Mouse (Mus musculus): ENCODE measurements around the gene Ccdc40. TPM values are rescaled to one million over a fixed set of nuclear protein-coding genes. Genes with fewer than 3 reads are reported as not detected.
A peak's percentile ranks its signal among the peaks of the same experiment; 100 is the strongest.

Gene Ccdc40
- polyA plus RNA-seq, 1 experiment from 2014 or later: 16.5 TPM

DNA sequence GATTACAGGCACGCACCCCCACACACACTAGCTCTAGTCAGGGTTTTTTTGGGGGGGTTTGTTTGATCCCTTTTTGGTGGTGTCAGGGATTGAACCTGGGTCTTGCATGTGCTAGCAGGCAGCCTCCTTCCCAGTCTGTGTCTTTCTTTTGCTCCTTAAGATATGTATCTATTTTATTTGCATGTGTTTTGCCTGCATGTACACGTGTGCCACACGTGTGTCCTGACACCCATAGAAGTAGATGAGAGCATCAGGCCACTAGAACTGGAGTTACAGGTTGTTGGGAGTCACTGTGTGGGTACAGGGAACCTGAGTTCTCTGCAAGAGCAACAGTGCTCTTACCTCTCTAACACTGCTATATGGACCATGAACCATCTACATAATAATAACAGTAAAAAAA lies 39.1 kb upstream of the Ccdc40 start:
- H3K9me3 ChIP-seq (ENCODE audit: control insufficient read depth, low read length): no peaks in the 10 kb centered on the region
- no peaks in the 10 kb centered on the region for H3K36me3 ChIP-seq (ENCODE audit: control insufficient read depth, insufficient read depth, low read length)
- H3K4me3 ChIP-seq (ENCODE audit: low read length): no peak overlapping the region
- 97% methylated on average over 3 of the region's 3 CpGs for WGBS
- H3K27me3 ChIP-seq (replicated peaks; ENCODE audit: control insufficient read depth, insufficient read depth, low read length): no peaks in the 10 kb centered on the region
- H3K4me2 ChIP-seq (ENCODE audit: low read length): no peak overlapping the region
- no peak for ATAC-seq
- peaks cover 28% of the 10 kb centered on the region for H3K4me1 ChIP-seq (ENCODE audit: control insufficient read depth, insufficient read depth, low read depth, low read length)
- no peak overlapping the region for H3K9ac ChIP-seq (ENCODE audit: low read depth, low read length)
- H3K27ac ChIP-seq (ENCODE audit: low read depth, low read length): no peak overlapping the region

DNA sequence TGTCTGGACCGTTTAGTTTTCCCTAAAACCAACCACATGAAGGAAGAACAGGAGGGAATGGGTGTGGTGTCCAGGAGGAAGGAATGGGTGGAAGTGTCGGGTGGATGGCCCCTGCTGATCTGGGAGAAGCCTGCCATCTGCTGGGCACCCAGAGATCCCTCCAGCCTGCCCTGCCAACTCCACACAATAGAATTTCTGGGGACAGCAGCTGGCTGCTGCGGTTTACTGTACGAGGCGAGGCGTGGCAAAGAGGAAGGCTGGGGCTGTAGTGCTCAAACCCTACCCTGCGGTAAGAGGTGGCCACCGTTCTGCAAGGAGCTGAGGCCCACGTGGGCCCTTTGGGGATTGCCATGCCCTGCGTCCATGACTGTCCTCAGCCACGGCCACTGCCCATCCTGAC lies 37.9 kb upstream of the Ccdc40 start:
- peak; percentile 70 for ATAC-seq
- Histone ChIP-seq H3K4me2 (ENCODE audit: low read length) (no peak overlapping the region), H3K9ac (ENCODE audit: low read depth, low read length) (peak overlapping the region; percentile 28; the same call in 1 of the 2 replicates), H3K9me3 (ENCODE audit: control insufficient read depth, low read length) (no peaks in the 10 kb centered on the region), H3K36me3 (ENCODE audit: control insufficient read depth, insufficient read depth, low read length) (no peaks in the 10 kb centered on the region), H3K4me3 (ENCODE audit: low read length) (no peak overlapping the region), H3K4me1 (ENCODE audit: control insufficient read depth, insufficient read depth, low read depth, low read length) (peaks cover 28% of the 10 kb centered on the region), H3K27ac (ENCODE audit: low read depth, low read length) (no peak overlapping the region), H3K27me3 (replicated peaks; ENCODE audit: control insufficient read depth, insufficient read depth, low read length) (no peaks in the 10 kb centered on the region)
- WGBS: 12% methylated on average over 11 of the region's 11 CpGs

DNA sequence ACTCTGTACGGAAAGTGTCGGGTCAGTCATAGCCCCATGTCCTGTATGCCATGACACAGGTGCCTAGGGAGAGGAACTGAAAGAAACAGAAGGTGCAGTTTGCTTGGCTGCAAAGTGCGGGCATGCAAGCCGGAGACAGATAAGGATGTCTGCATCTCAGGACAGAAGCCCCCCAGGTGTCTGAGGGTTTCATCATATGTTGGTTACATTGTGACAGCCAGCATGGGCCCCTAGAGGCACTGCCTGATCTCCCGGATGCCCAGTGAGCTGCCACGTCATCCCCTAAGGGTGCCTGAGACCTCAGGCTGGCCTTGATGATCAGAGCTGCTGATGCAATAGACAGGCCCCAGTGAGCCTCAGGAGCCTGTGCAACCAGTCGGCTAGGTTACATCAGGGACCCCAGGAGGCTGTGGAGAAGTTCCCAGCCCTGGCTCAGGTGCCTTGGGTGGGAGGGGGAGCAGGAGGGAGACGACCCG lies 36.7 kb upstream of the Ccdc40 start:
- H3K4me3 ChIP-seq (ENCODE audit: low read length): no peak overlapping the region
- H3K4me1 ChIP-seq (ENCODE audit: control insufficient read depth, insufficient read depth, low read depth, low read length): peaks cover 28% of the 10 kb centered on the region
- WGBS: 85% methylated on average over 9 of the region's 9 CpGs
- peak overlapping the region; percentile 9; the same call in 1 of the 2 replicates for H3K9ac ChIP-seq (ENCODE audit: low read depth, low read length)
- ATAC-seq: no peak
- H3K9me3 ChIP-seq (ENCODE audit: control insufficient read depth, low read length): no peaks in the 10 kb centered on the region
- H3K27ac ChIP-seq (ENCODE audit: low read depth, low read length): no peak overlapping the region
- H3K27me3 ChIP-seq (replicated peaks; ENCODE audit: control insufficient read depth, insufficient read depth, low read length): no peaks in the 10 kb centered on the region
- H3K4me2 ChIP-seq (ENCODE audit: low read length): no peak overlapping the region
- no peaks in the 10 kb centered on the region for H3K36me3 ChIP-seq (ENCODE audit: control insufficient read depth, insufficient read depth, low read length)

DNA sequence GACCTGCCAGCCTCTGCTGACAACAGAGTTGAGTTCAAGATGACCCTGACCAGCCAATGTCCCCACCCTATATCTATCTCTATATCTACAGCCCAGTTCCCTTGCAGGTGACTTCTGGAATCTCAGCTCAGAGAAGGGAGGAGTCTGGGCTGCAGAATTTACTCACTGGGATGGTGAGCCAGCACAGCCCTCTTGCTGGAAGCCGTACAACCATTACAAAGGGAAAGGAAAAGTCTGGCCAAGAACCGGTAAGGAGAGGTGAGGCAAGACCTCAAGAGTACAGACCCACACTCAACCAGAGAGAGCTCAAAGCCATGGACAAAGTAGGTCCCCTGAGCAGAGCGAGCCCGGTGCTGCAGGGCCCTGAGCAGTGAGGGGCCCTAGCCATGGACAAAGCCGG lies 36.2 kb upstream of the Ccdc40 start:
- Histone ChIP-seq H3K36me3 (ENCODE audit: control insufficient read depth, insufficient read depth, low read length) (no peaks in the 10 kb centered on the region), H3K27ac (ENCODE audit: low read depth, low read length) (no peak overlapping the region), H3K27me3 (replicated peaks; ENCODE audit: control insufficient read depth, insufficient read depth, low read length) (no peaks in the 10 kb centered on the region), H3K4me3 (ENCODE audit: low read length) (no peak overlapping the region), H3K9me3 (ENCODE audit: control insufficient read depth, low read length) (no peaks in the 10 kb centered on the region), H3K4me1 (ENCODE audit: control insufficient read depth, insufficient read depth, low read depth, low read length) (peaks cover 24% of the 10 kb centered on the region), H3K9ac (ENCODE audit: low read depth, low read length) (no peak overlapping the region), H3K4me2 (ENCODE audit: low read length) (no peak overlapping the region)
- WGBS: 87% methylated on average over 5 of the region's 5 CpGs
- ATAC-seq: no peak

DNA sequence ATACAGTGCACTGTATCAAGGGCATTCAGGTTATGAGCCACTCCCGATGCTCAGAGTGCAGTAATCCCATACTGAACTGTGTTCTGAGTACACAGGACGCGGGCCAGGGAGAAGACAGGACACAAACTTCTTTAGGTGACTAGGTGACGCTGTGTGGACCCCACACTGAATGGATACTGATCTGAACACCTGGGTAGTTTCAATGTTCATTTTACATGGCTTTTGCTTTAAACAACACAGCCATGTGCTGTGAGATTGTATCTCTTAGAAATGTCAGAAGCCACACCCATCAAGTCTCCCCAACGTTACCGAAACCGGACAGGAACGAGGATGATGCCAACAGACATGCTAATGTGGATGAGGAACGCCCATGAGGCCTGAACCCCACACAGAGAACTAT lies 35.8 kb upstream of the Ccdc40 start:
- 86% methylated on average over 9 of the region's 9 CpGs for WGBS
- ATAC-seq: no peak
- Histone ChIP-seq H3K4me2 (ENCODE audit: low read length) (no peak overlapping the region), H3K36me3 (ENCODE audit: control insufficient read depth, insufficient read depth, low read length) (no peaks in the 10 kb centered on the region), H3K27ac (ENCODE audit: low read depth, low read length) (no peak overlapping the region), H3K4me1 (ENCODE audit: control insufficient read depth, insufficient read depth, low read depth, low read length) (peaks cover 21% of the 10 kb centered on the region), H3K9ac (ENCODE audit: low read depth, low read length) (no peak overlapping the region), H3K27me3 (replicated peaks; ENCODE audit: control insufficient read depth, insufficient read depth, low read length) (no peaks in the 10 kb centered on the region), H3K9me3 (ENCODE audit: control insufficient read depth, low read length) (no peaks in the 10 kb centered on the region), H3K4me3 (ENCODE audit: low read length) (no peak overlapping the region)

DNA sequence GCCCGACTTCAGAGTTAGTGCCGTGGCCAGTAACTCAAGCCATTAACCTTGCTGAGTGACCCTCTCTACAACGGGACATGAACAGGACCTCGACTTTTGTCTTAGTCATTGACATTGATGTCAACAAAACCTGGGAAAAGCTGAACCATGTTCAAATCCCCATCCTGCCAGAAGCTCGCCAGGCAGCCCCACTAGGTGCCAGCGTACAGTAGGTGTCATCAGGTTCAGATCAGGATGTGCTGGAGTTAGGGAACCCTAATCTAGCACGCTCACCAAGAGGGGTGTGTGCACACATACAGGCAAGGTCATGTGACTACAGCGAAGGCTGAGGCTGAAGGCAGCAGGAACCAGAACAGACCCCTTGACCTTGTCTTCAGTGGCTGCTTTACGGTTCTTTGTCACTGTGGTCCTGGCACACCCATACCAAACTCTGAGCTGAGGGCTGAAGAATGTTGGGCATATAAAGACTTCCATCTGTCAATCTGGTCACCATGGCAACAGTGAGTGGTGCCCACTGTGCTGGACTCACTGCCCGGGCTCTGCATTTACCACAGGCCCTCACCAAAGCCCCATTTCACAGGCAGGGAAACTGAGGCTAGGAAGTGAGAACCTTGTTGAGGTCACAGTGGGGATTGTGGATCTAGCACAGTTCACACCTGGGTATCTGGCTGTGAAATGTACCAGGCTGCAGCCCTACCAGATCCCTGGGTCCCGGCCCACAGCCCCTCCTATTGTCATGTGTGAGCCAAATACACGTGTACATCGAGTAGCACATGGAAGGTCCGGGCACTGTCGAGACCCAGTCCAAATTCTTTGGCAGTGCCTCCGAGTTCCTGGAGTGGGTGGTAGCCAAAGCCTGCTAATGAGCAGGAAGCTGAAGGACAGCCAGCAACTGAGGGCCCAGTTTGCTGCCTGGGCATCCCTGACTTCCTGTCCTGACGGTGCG lies 30.5 kb upstream of the Ccdc40 start:
- Histone ChIP-seq H3K27me3 (replicated peaks; ENCODE audit: control insufficient read depth, insufficient read depth, low read length) (no peaks in the 10 kb centered on the region), H3K9me3 (ENCODE audit: control insufficient read depth, low read length) (no peaks in the 10 kb centered on the region), H3K4me1 (ENCODE audit: control insufficient read depth, insufficient read depth, low read depth, low read length) (peaks cover 16% of the 10 kb centered on the region), H3K36me3 (ENCODE audit: control insufficient read depth, insufficient read depth, low read length) (no peaks in the 10 kb centered on the region), H3K4me3 (ENCODE audit: low read length) (no peak overlapping the region), H3K27ac (ENCODE audit: low read depth, low read length) (peak overlapping the region; percentile 71; the same call in 1 of the 2 replicates), H3K4me2 (ENCODE audit: low read length) (0 out of 2 replicates have a peak overlapping the region, but pooled peaks have one; percentile 10), H3K9ac (ENCODE audit: low read depth, low read length) (no peak overlapping the region)
- 64% methylated on average over 18 of the region's 18 CpGs for WGBS
- ATAC-seq: peak; percentile 69

DNA sequence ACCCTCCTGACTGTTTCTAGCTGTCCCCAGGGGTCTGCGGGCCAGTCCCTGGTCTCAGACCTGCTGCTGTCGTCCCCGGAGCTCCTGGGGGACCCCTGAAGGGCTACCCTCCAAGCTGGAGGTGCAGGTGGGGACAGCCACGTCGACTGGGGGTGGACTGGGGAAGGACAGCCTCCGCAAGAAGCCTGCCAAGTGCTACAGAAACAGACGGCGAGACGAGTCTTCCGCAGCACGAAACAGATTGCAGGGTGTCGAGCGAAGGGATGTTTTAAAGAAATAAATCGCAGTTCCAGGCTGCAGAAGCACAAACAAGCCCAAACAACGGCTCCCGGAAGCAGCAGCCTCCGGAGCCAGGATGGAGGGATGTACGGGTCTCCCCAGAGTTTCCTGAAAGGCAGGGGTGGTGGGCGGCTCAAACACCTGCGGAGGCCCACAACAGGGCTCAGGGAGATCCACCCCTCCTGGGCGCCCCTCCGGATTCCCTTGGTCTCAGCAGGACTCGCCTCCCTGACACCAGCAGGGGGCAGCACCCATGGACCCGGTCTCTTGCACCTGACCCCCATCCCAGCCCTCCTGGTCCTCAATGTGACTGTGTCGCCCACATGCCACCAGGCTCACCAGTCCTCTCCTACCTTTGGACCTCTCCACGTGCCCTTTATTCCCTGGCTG lies 29.7 kb upstream of the Ccdc40 start:
- H3K4me3 ChIP-seq (ENCODE audit: low read length): no peak overlapping the region
- no peaks in the 10 kb centered on the region for H3K9me3 ChIP-seq (ENCODE audit: control insufficient read depth, low read length)
- H3K9ac ChIP-seq (ENCODE audit: low read depth, low read length): no peak overlapping the region
- peak overlapping the region; percentile 10; the same call in 1 of the 2 replicates for H3K4me2 ChIP-seq (ENCODE audit: low read length)
- H3K36me3 ChIP-seq (ENCODE audit: control insufficient read depth, insufficient read depth, low read length): no peaks in the 10 kb centered on the region
- 58% methylated on average over 26 of the region's 26 CpGs for WGBS
- H3K4me1 ChIP-seq (ENCODE audit: control insufficient read depth, insufficient read depth, low read depth, low read length): peaks cover 16% of the 10 kb centered on the region
- no peaks in the 10 kb centered on the region for H3K27me3 ChIP-seq (replicated peaks; ENCODE audit: control insufficient read depth, insufficient read depth, low read length)
- 0 out of 2 replicates have a peak, but pooled peaks have one; percentile 4 for ATAC-seq
- H3K27ac ChIP-seq (ENCODE audit: low read depth, low read length): peak overlapping the region; percentile 71; the same call in 1 of the 2 replicates

DNA sequence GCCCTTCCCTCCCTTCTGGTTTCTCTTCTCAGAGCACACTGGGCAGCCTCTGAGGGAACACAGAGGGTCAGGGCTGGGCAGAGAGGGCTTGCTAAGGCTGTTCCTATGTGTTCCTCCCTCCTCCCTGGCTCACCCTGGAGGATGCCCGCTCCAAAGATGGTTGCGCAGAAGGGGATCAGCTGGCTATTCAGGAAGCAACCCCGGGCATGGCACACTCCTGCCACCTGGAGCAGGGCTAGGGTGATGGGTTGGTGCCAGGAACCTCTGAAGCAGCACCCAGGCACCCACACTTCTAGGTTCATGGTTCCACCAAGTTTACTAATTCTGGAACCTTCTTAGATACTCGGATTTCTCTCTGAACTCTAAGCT lies 29.2 kb upstream of the Ccdc40 start:
- no peaks in the 10 kb centered on the region for H3K9me3 ChIP-seq (ENCODE audit: control insufficient read depth, low read length)
- no peak overlapping the region for H3K4me3 ChIP-seq (ENCODE audit: low read length)
- H3K4me1 ChIP-seq (ENCODE audit: control insufficient read depth, insufficient read depth, low read depth, low read length): peaks cover 16% of the 10 kb centered on the region
- ATAC-seq: no peak
- H3K9ac ChIP-seq (ENCODE audit: low read depth, low read length): no peak overlapping the region
- no peak overlapping the region for H3K27ac ChIP-seq (ENCODE audit: low read depth, low read length)
- H3K27me3 ChIP-seq (replicated peaks; ENCODE audit: control insufficient read depth, insufficient read depth, low read length): no peaks in the 10 kb centered on the region
- no peak overlapping the region for H3K4me2 ChIP-seq (ENCODE audit: low read length)
- H3K36me3 ChIP-seq (ENCODE audit: control insufficient read depth, insufficient read depth, low read length): no peaks in the 10 kb centered on the region
- WGBS: 86% methylated on average over 4 of the region's 4 CpGs

DNA sequence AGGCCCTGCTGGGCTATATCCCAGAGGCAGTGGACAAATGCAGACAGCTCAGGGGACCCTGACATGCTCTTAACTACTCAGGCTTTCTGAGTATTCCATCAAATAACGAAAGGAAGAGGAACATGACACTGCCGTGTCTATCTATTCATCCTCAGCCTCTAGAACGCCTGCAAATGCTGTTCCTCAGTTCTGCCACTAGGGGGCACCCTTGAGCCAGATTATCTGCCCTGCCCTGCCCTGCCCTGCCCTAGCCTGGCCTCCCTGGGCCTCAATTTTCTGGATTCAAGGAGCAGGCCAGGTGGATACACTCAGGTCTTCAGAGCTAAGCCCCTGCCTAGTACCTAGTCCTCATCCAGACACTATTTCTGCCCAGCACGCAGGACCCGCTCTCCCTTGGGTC lies 24.9 kb upstream of the Ccdc40 start:
- Histone ChIP-seq H3K27me3 (replicated peaks; ENCODE audit: control insufficient read depth, insufficient read depth, low read length) (no peaks in the 10 kb centered on the region), H3K4me3 (ENCODE audit: low read length) (no peak overlapping the region), H3K9ac (ENCODE audit: low read depth, low read length) (no peak overlapping the region), H3K4me1 (ENCODE audit: control insufficient read depth, insufficient read depth, low read depth, low read length) (peaks cover 9% of the 10 kb centered on the region), H3K36me3 (ENCODE audit: control insufficient read depth, insufficient read depth, low read length) (peaks cover 7% of the 10 kb centered on the region), H3K4me2 (ENCODE audit: low read length) (no peak overlapping the region), H3K27ac (ENCODE audit: low read depth, low read length) (no peak overlapping the region), H3K9me3 (ENCODE audit: control insufficient read depth, low read length) (no peaks in the 10 kb centered on the region)
- ATAC-seq: no peak
- 51% methylated on average over 5 of the region's 5 CpGs for WGBS

Data from hindbrain, embryonic 16.5 days (tissue).